Mouse (Mus musculus) spleen, postnatal 10 days (tissue): ENCODE results near the gene Gm10912.
"Not testable (repeated sequence)": the region's sequence is repeated elsewhere in the genome, so short reads cannot be mapped to it uniquely, and the experiment has no call there.

Source experiments
- DNase-seq, 2 experiments: peaks; one replicate each; pipeline ENCODE4 v3.0.0; 2021 to 2022; ENCODE audit warnings: low spot score in 2 of 2

Gene Gm10912

GRCm38 (mm10) chr2:104068450-104068849 lies 2.8 kb downstream of the Gm10912 start, which contains the start of gene Gm10799:
Gene Gm10799, minus strand, starts transcription at chr2:104068550.
- not testable (repeated sequence) for DNase-seq

DNA sequence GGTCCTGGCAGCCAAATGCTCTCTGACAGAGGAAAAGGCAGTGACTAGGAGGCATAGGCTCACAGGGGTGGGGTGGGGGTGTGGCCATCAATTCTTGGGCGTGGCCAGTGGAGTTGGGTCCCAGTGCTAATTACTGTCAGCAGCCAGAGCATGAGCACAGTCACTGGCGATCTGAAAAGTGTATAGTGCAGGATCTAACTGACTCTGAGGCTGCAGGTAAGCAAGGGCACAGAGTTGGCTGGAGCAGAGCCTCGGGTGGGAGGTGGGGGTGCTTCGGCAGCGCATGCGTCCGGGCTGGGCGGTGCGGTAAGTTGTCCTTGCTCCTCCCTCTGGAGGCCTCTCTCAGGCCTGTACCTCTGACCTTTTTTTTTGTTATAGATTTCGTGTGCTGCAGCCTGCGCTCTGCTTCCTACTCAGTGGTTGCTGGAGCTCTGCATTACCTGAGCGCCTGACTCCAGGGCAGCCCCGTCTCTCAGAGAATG lies 4.1 kb downstream of the Gm10912 start, which contains the start of gene Cd59b:
Gene Cd59b (plus strand): TSS at position 146 of the 482 bp plus-strand sequence.
- DNase-seq: peak; percentile 76 to 89

DNA sequence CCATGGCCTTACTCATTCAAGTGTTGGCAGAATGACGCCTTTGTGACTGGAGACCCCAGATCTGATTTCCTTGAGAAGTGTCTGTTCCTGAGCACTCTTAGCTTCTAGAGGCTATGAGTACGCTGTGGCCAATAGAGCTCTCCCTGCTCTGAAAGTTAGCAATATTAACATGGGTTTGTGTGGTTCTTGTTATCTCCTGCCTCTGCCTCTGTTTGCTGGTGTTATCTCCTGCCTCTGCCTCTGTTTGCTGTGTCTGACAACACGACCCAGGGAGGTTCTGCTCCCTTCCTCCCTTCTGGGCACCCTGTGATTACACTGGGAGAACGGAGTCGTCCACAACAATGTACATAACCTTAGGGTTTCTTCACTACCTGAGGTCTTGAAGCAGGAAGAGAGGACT lies 12.7 kb downstream of the Gm10912 start:
- peak in 1 of 2 experiments; percentile 28 for DNase-seq

DNA sequence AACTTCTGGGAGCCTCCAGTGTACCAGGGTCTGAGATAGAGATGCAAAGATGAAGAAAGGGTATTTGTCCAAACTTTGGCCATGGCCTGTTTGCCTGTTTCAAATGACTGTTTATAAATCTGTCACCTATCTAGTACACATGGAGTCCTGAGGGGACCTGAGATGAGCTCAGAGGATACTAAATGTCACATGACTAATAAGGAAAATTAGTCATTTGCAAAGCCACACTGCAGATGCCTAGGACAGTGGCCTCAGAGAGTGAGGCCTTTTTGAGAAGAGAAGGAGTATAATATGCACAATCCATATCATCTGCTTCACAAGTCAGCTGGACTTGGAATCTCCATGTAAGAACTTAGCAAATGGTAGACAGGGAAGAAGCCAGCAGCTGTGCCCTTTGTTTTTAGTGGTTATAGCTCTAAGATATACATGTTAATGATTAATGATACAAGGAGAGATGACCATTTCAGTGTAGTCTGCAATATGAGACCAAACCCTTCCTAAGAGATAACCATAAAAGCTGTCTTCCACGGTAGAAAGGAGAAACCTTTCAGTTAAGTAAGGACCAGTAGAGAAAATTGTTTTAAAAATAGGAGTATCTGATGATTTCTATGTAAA lies 15.9 kb downstream of the Gm10912 start:
- DNase-seq: not testable (repeated sequence)

DNA sequence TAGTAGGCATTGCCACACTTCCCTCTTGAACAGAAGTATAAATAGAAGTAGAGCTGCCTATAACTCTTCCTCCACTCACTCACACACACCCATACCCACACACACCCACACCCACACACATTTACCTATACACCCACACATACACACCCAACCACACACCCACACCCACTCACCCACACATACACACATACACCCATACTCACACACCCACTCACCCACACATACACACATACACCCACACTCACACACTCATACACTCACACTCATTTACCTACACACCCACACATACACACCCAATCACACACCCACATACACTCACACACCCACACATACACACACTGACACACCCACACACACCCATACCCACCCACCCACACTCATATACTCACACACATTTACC lies 16.8 kb downstream of the Gm10912 start:
- DNase-seq: no peak

GRCm38 (mm10) chr2:104084027-104084426 lies 18.4 kb downstream of the Gm10912 start:
- not testable (repeated sequence) for DNase-seq

- not testable (repeated sequence) for DNase-seq
Measured at GRCm38 (mm10) chr2:104087562-104087961, 21.9 kb downstream of the Gm10912 start.

- DNase-seq: no peak
Measured at GRCm38 (mm10) chr2:104093305-104093704, 27.7 kb downstream of the Gm10912 start.

DNA sequence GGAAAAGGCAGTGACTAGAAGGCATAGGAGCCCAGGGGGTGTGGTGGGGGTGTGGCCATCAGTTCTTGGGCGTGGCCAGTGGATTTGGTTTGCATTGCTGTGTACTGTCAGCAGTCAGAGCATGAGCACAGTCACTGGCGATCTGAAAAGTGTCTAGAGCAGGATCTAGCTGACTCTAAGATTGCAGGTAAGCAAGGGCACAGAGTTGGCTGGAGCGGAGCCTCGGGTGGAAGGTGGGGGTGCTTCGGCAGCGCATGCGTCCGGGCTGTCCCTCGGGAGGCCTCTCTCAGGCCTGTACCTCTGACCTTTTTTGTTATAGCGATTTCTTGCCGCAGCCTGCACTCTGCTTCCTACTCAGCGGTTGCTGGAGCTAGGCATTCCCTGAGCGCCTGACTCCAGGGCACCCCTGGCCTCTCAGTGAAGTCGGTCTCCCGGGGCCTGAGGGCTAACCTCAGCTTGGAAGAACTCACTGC lies 30.2 kb downstream of the Gm10912 start, which contains the start of gene Cd59a:
Gene Cd59a (plus strand): TSS at position 61 of the 473 bp plus-strand sequence.
- DNase-seq: peak; percentile 82 to 93

DNA sequence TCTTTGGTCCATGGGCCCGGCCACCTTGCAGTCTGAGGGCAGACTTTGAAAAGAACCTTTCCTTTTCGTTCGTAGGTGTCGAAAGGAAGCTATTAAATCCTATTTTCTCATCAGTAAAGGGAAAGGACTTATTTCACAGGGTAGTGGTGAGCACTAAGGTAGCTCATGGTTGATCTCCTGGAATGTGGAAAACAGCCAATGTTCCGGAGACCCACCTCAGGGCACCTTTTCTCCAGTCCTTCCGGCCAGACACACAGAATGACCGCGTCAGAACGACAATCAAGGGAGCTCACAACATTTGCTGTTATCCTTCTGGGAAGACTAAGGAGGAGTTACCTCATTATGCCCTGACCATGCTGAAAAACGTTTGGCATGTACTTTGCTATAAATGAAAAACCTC lies 30.6 kb downstream of the Gm10912 start:
- peak in 1 of 2 experiments; percentile 23 for DNase-seq

DNA sequence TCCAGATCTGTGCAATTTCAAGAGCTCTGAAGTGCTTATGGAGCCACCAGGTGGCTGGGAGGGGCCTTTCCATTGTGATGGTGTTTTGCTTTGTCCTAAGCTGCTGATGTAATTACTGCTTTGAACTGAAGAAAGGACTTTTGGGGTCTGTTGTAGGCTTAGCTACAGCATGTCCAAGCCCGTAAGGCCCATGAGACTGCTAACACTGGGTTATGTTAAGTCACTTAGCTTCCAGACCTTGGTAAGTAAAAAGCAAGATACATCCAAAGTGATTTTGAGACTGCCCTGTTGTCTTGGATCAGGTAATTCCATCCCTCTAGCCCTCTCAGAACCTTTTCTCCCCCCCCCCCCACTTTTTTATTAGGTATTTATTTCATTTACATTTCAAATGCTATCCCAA lies 31.2 kb downstream of the Gm10912 start:
- peak in 1 of 2 experiments; percentile 6 for DNase-seq

DNA sequence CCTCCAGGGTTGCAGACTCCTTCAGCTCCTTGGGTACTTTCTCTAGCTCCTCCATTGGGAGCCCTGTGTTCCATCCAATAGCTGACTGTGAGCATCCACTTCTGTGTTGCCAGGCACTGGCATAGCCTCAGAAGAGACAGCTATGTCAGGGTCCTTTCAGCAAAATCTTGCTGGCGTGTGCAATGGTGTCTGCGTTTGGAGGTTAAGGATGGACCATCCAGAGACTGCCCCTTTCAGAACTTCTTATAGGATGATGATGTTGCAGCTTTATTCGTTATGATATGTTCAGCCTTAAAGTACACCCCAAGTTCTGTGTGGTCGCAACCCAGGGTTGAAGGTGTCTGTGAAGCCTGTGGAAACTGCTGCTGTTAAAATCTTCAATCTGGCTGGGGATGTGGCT lies 31.8 kb downstream of the Gm10912 start:
- DNase-seq: peak in 1 of 2 experiments; percentile 11

GRCm38 (mm10) chr2:104098529-104099230 lies 33.1 kb downstream of the Gm10912 start:
- no peak for DNase-seq

DNA sequence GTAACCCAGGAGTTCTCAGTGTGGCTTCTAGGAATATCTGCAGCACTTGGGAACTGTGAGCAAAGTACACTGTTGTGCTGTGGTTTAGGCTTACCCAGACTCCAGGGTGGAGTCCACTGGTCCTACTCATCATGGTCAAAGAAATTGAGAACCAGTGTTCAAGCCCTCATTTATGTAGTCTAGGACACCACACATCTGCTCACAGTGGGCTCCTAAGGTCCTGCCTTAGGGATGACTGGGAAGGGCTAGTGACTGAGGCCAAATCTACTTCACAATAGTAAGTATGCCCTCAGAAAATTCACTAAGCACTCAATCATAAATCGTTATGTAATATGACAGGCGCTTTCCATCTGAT lies 33.6 kb downstream of the Gm10912 start:
- no peak for DNase-seq

DNA sequence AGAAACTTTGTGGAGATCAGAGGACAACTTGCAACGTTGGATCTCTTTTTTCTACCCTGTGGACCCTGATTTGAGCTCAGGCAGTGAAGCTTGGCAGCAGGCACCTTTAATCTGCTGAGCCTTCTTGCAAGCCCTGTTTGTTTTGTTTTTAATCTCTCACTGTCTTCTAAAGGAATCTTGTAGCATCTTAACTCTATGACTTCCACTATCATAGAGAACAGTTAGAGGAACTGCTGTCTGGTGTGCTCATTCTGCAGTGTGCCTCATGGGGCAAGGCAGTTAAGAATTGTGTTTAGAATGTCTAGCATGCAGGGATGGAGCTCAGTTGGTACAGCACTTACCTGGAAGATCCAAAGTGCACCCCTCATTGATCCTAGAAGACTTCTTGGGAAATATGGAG lies 34.3 kb downstream of the Gm10912 start:
- DNase-seq: no peak

DNA sequence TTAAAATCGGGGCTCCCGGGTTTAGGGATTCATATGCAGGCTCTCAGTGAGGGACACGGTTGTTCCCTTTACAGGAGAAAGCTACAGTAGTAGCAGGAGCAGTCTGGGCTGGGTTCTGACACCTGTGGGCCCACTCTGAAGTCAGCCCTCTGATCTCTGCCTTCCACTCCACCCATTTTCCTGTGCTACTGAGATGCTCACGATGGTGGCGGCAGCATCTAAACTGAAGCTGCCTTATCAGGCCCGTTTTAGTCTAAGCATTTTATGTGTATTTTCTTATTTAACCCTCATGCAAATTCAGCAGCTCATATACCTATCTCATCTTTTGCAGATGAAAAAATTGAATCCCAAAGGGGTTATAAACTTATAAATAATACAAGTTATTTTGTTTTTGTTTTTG lies 39.2 kb downstream of the Gm10912 start:
- DNase-seq: no peak

- not testable (repeated sequence) for DNase-seq
Measured at GRCm38 (mm10) chr2:104109021-104109420, 43.4 kb downstream of the Gm10912 start.

GRCm38 (mm10) chr2:104109528-104109927 lies 43.9 kb downstream of the Gm10912 start:
- no peak for DNase-seq

GRCm38 (mm10) chr2:104110031-104110430 lies 44.4 kb downstream of the Gm10912 start:
- no peak for DNase-seq

DNA sequence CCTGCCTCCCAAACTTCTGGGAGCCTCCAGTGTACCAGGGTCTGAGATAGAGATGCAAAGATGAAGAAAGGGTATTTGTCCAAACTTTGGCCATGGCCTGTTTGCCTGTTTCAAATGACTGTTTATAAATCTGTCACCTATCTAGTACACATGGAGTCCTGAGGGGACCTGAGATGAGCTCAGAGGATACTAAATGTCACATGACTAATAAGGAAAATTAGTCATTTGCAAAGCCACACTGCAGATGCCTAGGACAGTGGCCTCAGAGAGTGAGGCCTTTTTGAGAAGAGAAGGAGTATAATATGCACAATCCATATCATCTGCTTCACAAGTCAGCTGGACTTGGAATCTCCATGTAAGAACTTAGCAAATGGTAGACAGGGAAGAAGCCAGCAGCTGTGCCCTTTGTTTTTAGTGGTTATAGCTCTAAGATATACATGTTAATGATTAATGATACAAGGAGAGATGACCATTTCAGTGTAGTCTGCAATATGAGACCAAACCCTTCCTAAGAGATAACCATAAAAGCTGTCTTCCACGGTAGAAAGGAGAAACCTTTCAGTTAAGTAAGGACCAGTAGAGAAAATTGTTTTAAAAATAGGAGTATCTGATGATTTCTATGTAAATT lies 45.7 kb downstream of the Gm10912 start:
- not testable (repeated sequence) for DNase-seq

- not testable (repeated sequence) for DNase-seq
Measured at GRCm38 (mm10) chr2:104113563-104113962, 47.9 kb downstream of the Gm10912 start.

GRCm38 (mm10) chr2:104114898-104115297 lies 49.3 kb downstream of the Gm10912 start:
- no peak for DNase-seq
